Mouse (Mus musculus) CH12.LX (cell line): ENCODE results near the gene Gm40193. TPM values are rescaled to one million over a fixed set of nuclear protein-coding genes. Genes with fewer than 3 reads are reported as not detected.
A peak's percentile ranks its signal among the peaks of the same experiment; 100 is the strongest.

ENCODE experiments used
- DNase-seq: peaks from one replicate; pipeline ENCODE4 v3.0.0-alpha.2; 2013; ENCODE audit errors: extremely low read depth
- H3K27ac ChIP-seq: 2 replicates; pipeline ENCODE4 v1.5.1; 2012; ENCODE audit warnings: low read depth, mild to moderate bottlenecking, control low read depth, moderate library complexity; ENCODE audit not compliant: insufficient read depth
- H3K27me3 ChIP-seq: replicated peaks from 2 replicates; pipeline ENCODE3; 2012; ENCODE audit warnings: inconsistent platforms
- H3K36me3 ChIP-seq, 2 experiments: replicated peaks in 1 of 2; 2 replicates each; pipeline versions ENCODE3 to v1.6.1; 2012; ENCODE audit warnings: inconsistent platforms in 1 of 2, low read length in 1 of 2, mild to moderate bottlenecking in 1 of 2, mixed read lengths in 1 of 2, moderate library complexity in 1 of 2; ENCODE audit not compliant: control insufficient read depth in 1 of 2, insufficient read depth in 1 of 2
- H3K4me1 ChIP-seq, 2 experiments: 2 replicates each; pipeline ENCODE4 v1.6.1; 2012; ENCODE audit warnings: inconsistent platforms in 1 of 2, moderate library complexity in 1 of 2; ENCODE audit not compliant: insufficient read depth in 2 of 2, control insufficient read depth in 1 of 2
- H3K4me2 ChIP-seq: 2 replicates; pipeline ENCODE4 v1.6.1; 2012; ENCODE audit warnings: low read depth, mild to moderate bottlenecking, control low read depth; ENCODE audit not compliant: poor library complexity, insufficient read depth, severe bottlenecking
- H3K4me3 ChIP-seq, 3 experiments: fragments of 150-350 bp in 1 of 3; sonication (generic) in 1 of 3; replicated peaks in 1 of 3; 2 replicates each; pipeline versions ENCODE3 to v1.5.1; 2011 to 2012; ENCODE audit warnings: low read depth in 2 of 3, low read length in 2 of 3, mild to moderate bottlenecking in 2 of 3, moderate library complexity in 2 of 3, control low read depth in 1 of 3, improper control_type of control experiment in 1 of 3, inconsistent platforms in 1 of 3, mixed read lengths in 1 of 3; ENCODE audit not compliant: poor library complexity in 1 of 3
- H3K79me2 ChIP-seq: replicated peaks from 2 replicates; pipeline ENCODE4 v1.6.1; 2012; ENCODE audit warnings: mild to moderate bottlenecking, moderate library complexity; ENCODE audit not compliant: control insufficient read depth, poor library complexity, insufficient read depth, severe bottlenecking; ENCODE audit errors: extremely low read depth
- H3K9ac ChIP-seq: 2 replicates; pipeline ENCODE4 v1.6.1; 2012; ENCODE audit warnings: low read depth, mild to moderate bottlenecking, control low read depth, moderate library complexity; ENCODE audit not compliant: insufficient read depth
- H3K9me3 ChIP-seq: replicated peaks from 2 replicates; pipeline ENCODE3; 2012; ENCODE audit warnings: low read length, inconsistent platforms, mixed read lengths
- BHLHE40 ChIP-seq: IDR thresholded peaks from 2 replicates; pipeline ENCODE4 v1.6.1; 2011; ENCODE audit warnings: mild to moderate bottlenecking, low read depth, low read length, improper control_type of control experiment
- CHD1 ChIP-seq: IDR thresholded peaks from 2 replicates; pipeline ENCODE4 v1.6.1; 2012; ENCODE audit warnings: low read depth, low read length, improper control_type of control experiment, inconsistent platforms
- CTCF ChIP-seq, 2 experiments: IDR thresholded peaks in 1 of 2; conservative IDR thresholded peaks in 1 of 2; 2 replicates each; pipeline ENCODE4 v1.5.1; 2011 to 2012; ENCODE audit warnings: low read depth in 2 of 2, low read length in 2 of 2, improper control_type of control experiment in 1 of 2, inconsistent platforms in 1 of 2, mild to moderate bottlenecking in 1 of 2, moderate library complexity in 1 of 2
- ELF1 ChIP-seq: IDR thresholded peaks from 2 replicates; pipeline ENCODE4 v1.6.1; 2014; ENCODE audit warnings: low read depth, mild to moderate bottlenecking, inconsistent platforms, low read length, improper control_type of control experiment
- ETS1 ChIP-seq: conservative IDR thresholded peaks from 2 replicates; pipeline ENCODE4 v1.6.1; 2012; ENCODE audit warnings: low read depth, mild to moderate bottlenecking, inconsistent platforms, low read length, improper control_type of control experiment, moderate library complexity
- JUND ChIP-seq: conservative IDR thresholded peaks from 2 replicates; pipeline ENCODE4 v1.6.1; 2011; ENCODE audit warnings: low read depth, low read length, improper control_type of control experiment
- MAX ChIP-seq: IDR thresholded peaks from 2 replicates; pipeline ENCODE4 v1.6.1; 2011; ENCODE audit warnings: low read length, improper control_type of control experiment
- MEF2A ChIP-seq: IDR thresholded peaks from 2 replicates; pipeline ENCODE4 v1.6.1; 2014; ENCODE audit warnings: low read depth, mild to moderate bottlenecking, inconsistent platforms, low read length, improper control_type of control experiment, borderline replicate concordance
- MXI1 ChIP-seq: IDR thresholded peaks from 2 replicates; pipeline ENCODE4 v1.6.1; 2011; ENCODE audit warnings: mild to moderate bottlenecking, low read depth, low read length, improper control_type of control experiment
- MYC ChIP-seq: IDR thresholded peaks from 2 replicates; pipeline ENCODE4 v1.6.1; 2011; ENCODE audit warnings: low read depth, mild to moderate bottlenecking, improper control_type of control experiment, low read length
- NRF1 ChIP-seq: IDR thresholded peaks from 2 replicates; pipeline ENCODE4 v1.6.1; 2014; ENCODE audit warnings: low read depth, mild to moderate bottlenecking, inconsistent platforms, low read length, improper control_type of control experiment, moderate library complexity
- POLR2A ChIP-seq: IDR thresholded peaks from 2 replicates; pipeline ENCODE4 v1.6.1; 2011; ENCODE audit warnings: low read depth, mild to moderate bottlenecking, improper control_type of control experiment, low read length
- RCOR1 ChIP-seq: conservative IDR thresholded peaks from 2 replicates; pipeline ENCODE4 v1.6.1; 2012; ENCODE audit warnings: low read depth, mild to moderate bottlenecking, inconsistent platforms, low read length, improper control_type of control experiment
- SMC3 ChIP-seq: IDR thresholded peaks from 2 replicates; pipeline ENCODE4 v1.6.1; 2011; ENCODE audit warnings: low read depth, low read length, improper control_type of control experiment
- USF2 ChIP-seq: conservative IDR thresholded peaks from 2 replicates; pipeline ENCODE4 v1.6.1; 2011; ENCODE audit warnings: low read depth, low read length, improper control_type of control experiment
- ZC3H11A ChIP-seq: IDR thresholded peaks from 2 replicates; pipeline ENCODE4 v1.6.1; 2012; ENCODE audit warnings: low read depth, mild to moderate bottlenecking, inconsistent platforms, low read length, improper control_type of control experiment
- dilution Hi-C: fragments of 300-500 bp; cut with MboI; formaldehyde crosslinking; loops from 2 replicates; pipeline ENCODE4 v1.14.3; 2020; ENCODE audit warnings: low sequenced_read_pairs; ENCODE audit not compliant: extremely low pct_unique_long_range_greater_than_20kb, extremely low pct_ligation_motif_present
- in situ Hi-C: fragments of 300-500 bp; cut with MboI; formaldehyde crosslinking; loops from 3 replicates; pipeline ENCODE4 v1.14.3; 2019; ENCODE audit warnings: low sequenced_read_pairs, low pct_ligation_motif_present, low pct_unique_long_range_greater_than_20kb, mixed read lengths
- polyA plus RNA-seq: library from polyadenylated mRNA; unstranded; fragments of >175 nt; gene quantifications from 2 replicates; pipeline ENCODE4 v1.2.1, GENCODE M21; 2012; ENCODE audit warnings: low read depth; ENCODE audit not compliant: insufficient read length
- total RNA-seq, 2 experiments: library from RNA; depleted of rRNA; stranded (reverse); fragments of 300-350 nt in 1 of 2; fragments of >200 nt in 1 of 2; gene quantifications; 2 replicates each; pipeline ENCODE4 v1.2.3; 2012 to 2014

Gene Gm40193
- total and polyA plus RNA-seq, 3 experiments = not detected

- dilution Hi-C loops = no loop called here
- no peak for DNase-seq
- no peaks in the 10 kb centered on the region for H3K36me3 ChIP-seq
- H3K4me2 ChIP-seq = peak within 1 kb of the TSS; percentile 70
- H3K4me1 ChIP-seq = peaks cover 20 to 57% of the 10 kb centered on the region in 2 experiments
- TF ChIP-seq CTCF (conservative IDR thresholded peaks at IDR 0.05 in 1 of 2, IDR thresholded peaks at IDR 0.05 in 1 of 2; ENCODE audit: low read depth in 2 of 2, low read length in 2 of 2) (0 out of 4 replicates have a peak, but pooled peaks of 1 of the 2 experiments have one; percentile 19), USF2 (no peak)
- TF ChIP-seq, all 38 proteins: peak for 1
- Histone ChIP-seq H3K27ac (peak within 1 kb of the TSS; percentile 79), H3K4me3 (peak within 1 kb of the TSS in 2 of 3 experiments; percentile 4 to 22), H3K79me2 (no peaks in the 10 kb centered on the region), H3K27me3 (no peaks in the 10 kb centered on the region), H3K9ac (peak within 1 kb of the TSS; percentile 56), H3K9me3 (no peaks in the 10 kb centered on the region)
- in situ Hi-C loops = no loop called here
Measured at GRCm38 (mm10) chr11:70514288-70514687, 18.5 kb downstream of the Gm40193 start, which contains the start of gene Vmo1. Gene Vmo1, minus strand, starts transcription at chr11:70514616.

DNA sequence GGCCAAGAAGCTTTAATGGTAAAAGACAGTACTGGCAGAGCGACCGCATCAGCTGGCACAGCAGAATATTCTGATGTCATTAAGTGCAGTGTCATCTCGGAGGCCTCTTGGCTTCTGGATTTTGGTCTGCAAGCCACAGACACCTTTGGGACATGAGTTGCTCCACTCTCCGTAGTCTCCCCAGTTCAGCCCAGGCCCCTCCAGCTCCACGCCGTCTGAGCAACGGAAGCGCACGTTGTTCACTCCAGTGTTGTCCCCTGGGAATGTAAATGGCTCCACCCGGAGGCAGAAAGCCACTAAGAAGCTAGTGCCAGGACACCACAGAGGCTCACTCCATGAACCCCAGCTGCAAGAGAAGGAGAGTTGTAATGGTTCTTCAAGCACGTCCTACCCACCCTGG is 19.2 kb downstream of the Gm40193 start:
- no peaks in the 10 kb centered on the region for H3K36me3 ChIP-seq
- in situ Hi-C loops (no loop called here), dilution Hi-C loops (no loop called here)
- peak; percentile 85 for DNase-seq
- peak overlapping the region; percentile 70 for H3K4me2 ChIP-seq
- peak overlapping the region; percentile 56 for H3K9ac ChIP-seq
- H3K4me3 ChIP-seq = peak overlapping the region; percentile 4 to 22 (median 22)
- no peaks in the 10 kb centered on the region for H3K79me2 ChIP-seq
- H3K27me3 ChIP-seq = no peaks in the 10 kb centered on the region
- H3K4me1 ChIP-seq = peaks cover 20 to 62% of the 10 kb centered on the region in 2 experiments
- no peaks in the 10 kb centered on the region for H3K9me3 ChIP-seq
- TF ChIP-seq JUND (no peak), ELF1 (no peak), MXI1 (0 out of 2 replicates have a peak, but pooled peaks have one; percentile 29), NRF1 (0 out of 2 replicates have a peak, but pooled peaks have one; percentile 10), BHLHE40 (peak; percentile 70), ETS1 (peak; percentile 89), RCOR1 (no peak), CTCF (conservative IDR thresholded peaks at IDR 0.05 in 1 of 2, IDR thresholded peaks at IDR 0.05 in 1 of 2; ENCODE audit: low read depth in 2 of 2, low read length in 2 of 2) (peak in 1 of 2 experiments; percentile 39; a peak in 2 of 4 replicates), MEF2A (no peak), CHD1 (0 out of 2 replicates have a peak, but pooled peaks have one; percentile 2), SMC3 (no peak), MYC (0 out of 2 replicates have a peak, but pooled peaks have one; percentile 44), ZC3H11A (no peak), POLR2A (peak; percentile 46; the same call in 1 of the 2 replicates), MAX (peak; percentile 50; the same call in 1 of the 2 replicates)
- H3K27ac ChIP-seq = peak overlapping the region; percentile 79
